In genomic region chr13:51568911-51569684, GRCm38 (mm10) we compare ENCODE assay signal across 8 mouse cellular contexts. TPM values are rescaled to one million over a fixed set of nuclear protein-coding genes. Genes with fewer than 3 reads are reported as not detected.
DNase-seq lines count a peak whose midpoint lies in the region; ATAC-seq lines count a peak whose summit lies in the region.

Shc3 (minus strand) TSS chr13:51569419.

- peaks cover 31% of the 10 kb centered on the region for H3K27me3 ChIP-seq in forebrain, embryonic 13.5 days
- H3K27me3 ChIP-seq in liver, embryonic 15.5 days = peaks cover 93% of the 10 kb centered on the region

- peaks cover 60% of the 10 kb centered on the region for H3K4me1 ChIP-seq in forebrain, embryonic 13.5 days
- H3K4me1 ChIP-seq in liver, embryonic 15.5 days (replicated peaks) = no peaks in the 10 kb centered on the region; the same call in 1 of the 2 replicates

- DNase-seq in urinary bladder, postnatal 14 days (ENCODE audit: low spot score) = peak; percentile 62
- no peak for DNase-seq in urinary bladder, postnatal 10 days (ENCODE audit: low spot score)
- DNase-seq in heart, postnatal 10 days = peak; percentile 66 to 71
- DNase-seq in layer of hippocampus, adult 11-12 months (ENCODE audit: low spot score) = peak; percentile 81
- DNase-seq in ovary, postnatal 14 days (ENCODE audit: low spot score) = peak; percentile 19
- DNase-seq in T-cell, adult 2 months (ENCODE audit: low spot score) = no peak

- no peaks in the 10 kb centered on the region for H3K36me3 ChIP-seq in forebrain, embryonic 13.5 days (ENCODE audit: poor library complexity, severe bottlenecking)
- H3K36me3 ChIP-seq in liver, embryonic 15.5 days (replicated peaks) = no peaks in the 10 kb centered on the region

- peak within 1 kb of the TSS; percentile 93 for H3K27ac ChIP-seq in forebrain, embryonic 13.5 days
- no peak within 1 kb of the TSS for H3K27ac ChIP-seq in liver, embryonic 15.5 days (replicated peaks)

- H3K4me3 ChIP-seq in forebrain, embryonic 13.5 days = peak within 1 kb of the TSS; percentile 69
- H3K4me3 ChIP-seq in liver, embryonic 15.5 days (replicated peaks) = 0 out of 2 replicates have a peak within 1 kb of the TSS, but pooled peaks have one; percentile 12

- H3K9ac ChIP-seq in forebrain, embryonic 13.5 days = peak within 1 kb of the TSS; percentile 89
- no peak within 1 kb of the TSS for H3K9ac ChIP-seq in liver, embryonic 15.5 days

- intact Hi-C loops in heart, postnatal 10 days (cut with DNase I) = loop anchor here (5.0 kb wide), 1 partner anchor 43 kb away; no protein-coding TSS in a partner anchor

- no peaks in the 10 kb centered on the region for H3K9me3 ChIP-seq in forebrain, embryonic 13.5 days (replicated peaks)
- H3K9me3 ChIP-seq in liver, embryonic 15.5 days (replicated peaks) = no peaks in the 10 kb centered on the region

- WGBS in forebrain, embryonic 13.5 days = 1% methylated on average over 36 of the region's 36 CpGs
- WGBS in liver, embryonic 15.5 days (ENCODE audit: insufficient replicate concordance) = under 1% methylated on average over 36 of the region's 36 CpGs

- H3K4me2 ChIP-seq in forebrain, embryonic 13.5 days = peak within 1 kb of the TSS; percentile 83
- peak within 1 kb of the TSS; percentile 33 for H3K4me2 ChIP-seq in liver, embryonic 15.5 days

- peak; percentile 92 for ATAC-seq in forebrain, embryonic 13.5 days
- ATAC-seq in liver, embryonic 15.5 days (ENCODE audit: insufficient read depth) = no peak

RNA-seq across cellular contexts. Expression of gene Shc3, which starts in this region (rescaled TPM):
- polyA plus RNA-seq in forebrain, embryonic 13.5 days (2015; fragmentation: Nextera tagmentation; extraction: Ambion mirVana) = 4.2 and 5.2 TPM in 2 replicates
- 1 to 10 TPM; 3.7 to 3.8 TPM for total RNA-seq in heart, postnatal 10 days (2021)
- polyA plus RNA-seq in liver, embryonic 15.5 days (2015; fragmentation: Nextera tagmentation; extraction: Ambion mirVana) = 0.07 TPM in 1 of 2 replicates, not detected in the other

Comparison
In these comparisons a context has a peak if more than half of its experiments do, and no peak if none do; other contexts are left out.
1. DNase-seq: peak in urinary bladder, postnatal 14 days (single experiment), heart, postnatal 10 days (2 of 2), layer of hippocampus, adult 11-12 months (single experiment) and ovary, postnatal 14 days (single experiment); none in urinary bladder, postnatal 10 days (single experiment) and T-cell, adult 2 months (single experiment).